Mouse (Mus musculus) frontal cortex, adult (tissue): ENCODE results near the gene Hoxa9.

ENCODE experiments used
- ATAC-seq: cut with Nextera tagmentation; 2 replicates; pipeline ENCODE4 v1.9.2; 2017; ENCODE audit warnings: mild to moderate bottlenecking, moderate library complexity, mixed read lengths; ENCODE audit not compliant: low TSS enrichment

Gene Hoxa9

GRCm38 (mm10) chr6:52230516-52231165, at the start of gene Hoxa9:
Hoxa9 (minus strand) TSS chr6:52231089.
- no peak for ATAC-seq

DNA sequence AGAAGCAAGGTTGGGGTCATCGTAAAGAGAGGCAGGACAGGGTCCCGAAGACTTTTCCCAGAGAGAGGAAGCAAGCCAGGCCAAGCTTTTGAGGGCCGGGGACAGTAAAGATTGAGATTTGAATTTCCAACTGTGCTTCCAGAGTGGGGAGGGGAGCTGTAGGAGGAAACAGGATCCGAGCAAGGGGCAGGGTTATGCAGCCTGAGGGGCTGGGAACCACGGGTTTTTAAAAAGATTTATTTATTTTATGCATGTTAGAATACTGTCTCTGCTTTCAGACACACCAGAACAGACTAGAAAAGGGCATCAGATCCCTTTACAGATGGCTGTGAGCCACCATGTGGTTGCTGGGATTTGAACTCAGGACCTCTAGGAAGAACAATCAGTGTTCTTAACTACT, 46.0 kb upstream of the Hoxa9 start:
- ATAC-seq, result no peak

DNA sequence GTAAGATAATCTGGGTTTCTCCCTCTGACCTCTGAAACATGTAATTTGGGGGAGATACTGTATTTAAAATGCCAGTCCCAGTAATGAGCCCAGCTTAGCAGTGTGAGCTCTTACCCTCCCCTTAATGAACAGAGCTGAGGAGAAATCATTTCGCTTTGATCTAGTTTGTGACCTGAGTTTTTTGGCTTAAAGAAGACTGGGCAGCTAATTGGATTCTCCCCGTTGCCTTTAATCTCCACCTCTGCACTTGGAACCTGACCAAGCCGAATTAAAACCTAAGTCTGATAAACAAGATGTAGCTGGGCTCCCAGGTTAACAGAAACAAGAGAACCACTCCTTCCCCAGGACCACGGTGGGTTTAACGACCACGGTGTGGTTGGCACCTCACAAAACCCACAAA, 45.5 kb upstream of the Hoxa9 start:
- ATAC-seq, result no peak

DNA sequence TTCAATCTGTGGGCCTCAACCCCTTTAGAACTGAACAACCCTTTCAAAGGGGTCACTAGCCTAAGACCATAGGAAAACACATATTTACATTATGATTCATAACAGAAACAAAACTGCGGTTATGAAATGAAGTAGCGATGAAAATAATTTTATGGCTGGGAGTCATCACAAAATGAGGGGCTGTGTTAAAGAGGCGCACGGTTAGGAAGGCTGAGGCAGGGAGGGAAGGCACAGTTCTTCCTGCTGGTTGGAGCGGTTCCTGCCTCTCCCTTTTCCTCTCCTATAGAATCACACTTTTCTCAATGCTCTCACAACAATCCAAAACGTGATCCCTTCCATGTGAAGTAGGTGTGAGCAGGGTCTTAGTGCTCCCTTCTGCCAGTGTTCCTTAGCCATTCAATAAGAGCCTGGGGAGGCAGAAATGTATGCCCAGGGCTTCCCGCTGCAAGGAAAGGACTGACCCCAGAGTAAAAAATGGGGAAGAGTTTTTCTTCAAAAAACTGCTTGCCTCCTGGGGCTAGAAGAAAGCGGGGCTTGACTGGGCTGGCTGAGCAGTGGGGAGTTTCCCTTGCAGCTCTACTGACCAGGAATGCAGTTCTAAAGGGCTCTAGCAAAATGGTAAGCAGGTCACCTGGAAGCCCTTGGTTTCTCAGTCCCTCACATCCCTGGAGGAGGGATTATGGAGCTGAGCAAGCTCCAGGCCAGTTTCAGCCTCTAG, 44.8 kb upstream of the Hoxa9 start:
- no peak for ATAC-seq

GRCm38 (mm10) chr6:52274576-52274975, 43.7 kb upstream of the Hoxa9 start:
- no peak for ATAC-seq

DNA sequence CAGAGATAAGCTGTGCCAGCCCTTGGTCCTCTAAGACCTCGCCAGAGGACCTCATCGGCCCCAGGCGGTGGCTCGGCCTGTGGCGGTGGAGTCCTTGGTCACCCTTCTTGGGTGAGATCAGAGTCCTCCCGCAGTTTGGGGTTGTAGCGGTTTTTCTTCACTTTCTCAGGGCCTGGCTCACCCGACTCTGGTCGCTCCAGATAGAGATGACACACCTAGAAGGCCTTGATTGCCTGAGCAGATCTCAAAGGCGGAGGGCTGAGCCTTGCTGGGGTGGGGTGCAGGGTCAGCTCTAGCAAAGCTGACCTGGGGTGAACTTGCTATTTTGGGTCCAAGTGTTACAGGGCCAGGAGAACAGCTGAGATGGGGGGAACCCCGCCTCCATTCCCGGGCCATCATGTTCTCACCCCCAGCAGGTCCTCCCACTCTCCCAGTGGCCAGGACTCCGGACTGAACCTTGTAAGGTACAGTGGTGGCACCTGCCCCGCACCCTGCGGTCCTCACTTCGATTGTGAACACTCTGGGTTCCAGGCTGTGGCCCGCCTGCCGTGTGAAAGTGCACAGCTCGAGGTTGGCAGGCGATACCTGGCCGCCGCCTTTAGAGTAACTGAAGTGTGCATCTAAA, 42.9 kb upstream of the Hoxa9 start:
- no peak for ATAC-seq

DNA sequence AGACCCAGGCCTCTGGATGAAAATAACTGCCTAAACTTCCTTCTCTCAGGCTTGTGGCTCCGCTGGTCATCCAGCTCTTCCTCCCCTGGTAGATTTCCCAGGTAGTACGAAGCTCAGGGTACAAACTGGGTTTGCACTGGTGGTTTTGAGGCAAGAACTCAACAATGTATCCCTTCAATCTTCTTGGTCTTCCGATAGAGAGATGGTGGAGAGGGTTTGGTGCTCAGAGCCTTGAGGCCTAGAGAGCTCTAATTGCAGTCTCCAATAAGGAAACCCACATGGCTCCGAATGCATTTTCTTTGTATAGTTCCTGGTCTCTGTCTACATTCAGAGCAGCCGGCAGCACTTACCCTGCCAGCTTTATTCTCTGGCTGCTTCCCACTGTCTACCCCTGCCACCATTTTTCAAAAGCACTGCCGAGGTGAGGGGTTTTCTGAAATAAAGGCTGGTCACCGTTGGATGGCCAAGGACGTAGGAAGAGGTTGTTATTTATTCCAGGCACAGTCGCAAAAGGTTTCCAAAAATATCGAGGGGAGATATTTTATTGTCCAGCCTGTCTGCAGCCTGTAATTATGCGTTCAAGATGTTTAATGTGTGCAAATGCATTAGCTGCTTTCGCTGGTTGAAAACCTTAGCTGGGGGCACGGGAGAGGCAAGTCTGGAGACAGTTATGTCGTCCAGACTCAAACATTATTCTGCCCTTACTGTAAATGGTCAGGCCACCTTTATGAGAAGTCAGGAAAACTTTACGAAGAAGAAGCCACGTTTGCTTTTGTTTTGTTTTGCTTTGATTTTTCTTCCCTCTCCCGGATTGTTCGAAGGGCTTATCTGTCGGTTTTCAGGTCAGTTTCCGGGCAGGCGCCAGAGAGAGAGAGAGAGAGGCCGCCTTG, 42.1 kb upstream of the Hoxa9 start:
- ATAC-seq, result no peak

DNA sequence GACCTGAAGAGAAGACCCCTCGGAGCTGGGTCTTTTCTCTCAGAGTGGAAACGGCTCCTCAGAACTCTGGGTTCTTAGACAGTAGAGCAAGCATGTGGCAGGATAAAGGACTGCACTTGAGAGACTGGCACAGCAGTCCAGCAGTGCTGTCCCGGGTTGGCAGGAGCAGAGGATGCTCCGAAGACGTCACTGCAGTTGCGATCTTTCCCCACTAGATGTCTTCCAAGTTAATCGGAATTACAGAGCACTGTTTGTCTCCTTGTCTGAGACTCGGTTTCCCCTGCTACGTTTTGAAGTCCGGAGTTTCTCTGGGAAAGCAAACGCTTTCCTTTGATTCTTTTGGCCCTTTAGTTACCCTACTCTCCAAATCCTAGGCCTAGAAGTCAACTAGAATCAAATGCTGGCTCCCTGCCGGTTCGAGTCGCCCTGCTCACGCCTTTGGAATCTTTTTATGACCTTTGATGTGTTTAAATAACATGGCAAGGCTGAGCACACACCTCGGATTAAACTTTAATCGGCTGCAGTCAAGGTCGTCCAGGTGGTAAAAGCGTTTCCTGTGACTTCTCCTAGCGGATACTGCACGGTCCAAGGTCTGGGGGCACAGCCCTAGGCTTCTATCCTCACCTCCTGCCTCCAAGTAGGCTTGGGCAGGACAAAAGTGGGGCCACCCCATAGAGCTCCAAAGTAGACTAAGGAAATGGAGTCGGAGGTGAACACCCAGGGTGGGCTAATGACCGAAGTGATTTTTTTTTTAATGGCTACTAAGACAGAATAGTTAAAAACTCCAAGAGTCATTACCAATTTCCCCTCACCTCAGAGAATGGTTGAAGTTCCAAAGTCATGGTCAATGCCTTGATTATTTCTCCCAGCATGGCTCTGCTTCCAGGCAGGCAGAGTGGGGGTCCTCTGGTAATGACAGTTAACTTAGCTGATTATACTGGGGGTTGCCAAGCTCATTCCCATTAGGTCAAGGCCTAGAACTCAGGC, 39.9 kb upstream of the Hoxa9 start:
- peak; percentile 88 for ATAC-seq

DNA sequence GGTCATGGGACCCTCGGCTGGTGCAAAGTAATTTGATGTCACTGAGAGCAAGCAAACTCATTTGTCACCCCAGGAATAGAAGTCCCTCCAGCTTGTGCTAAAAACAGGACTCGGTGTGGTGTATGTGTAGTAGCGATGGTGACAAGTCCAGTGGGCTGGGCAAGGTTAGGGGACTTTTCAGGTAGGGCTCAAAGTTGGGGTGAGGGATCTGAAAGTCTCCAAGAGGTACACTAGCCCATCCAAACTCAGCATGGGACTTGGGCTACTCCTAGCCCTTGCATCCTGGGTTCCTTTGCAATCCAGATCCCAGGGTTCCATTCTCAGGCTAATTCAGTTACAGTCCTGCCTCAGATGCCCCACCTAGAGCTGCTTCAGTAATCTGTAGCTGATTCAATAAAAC, 37.9 kb upstream of the Hoxa9 start:
- no peak for ATAC-seq

DNA sequence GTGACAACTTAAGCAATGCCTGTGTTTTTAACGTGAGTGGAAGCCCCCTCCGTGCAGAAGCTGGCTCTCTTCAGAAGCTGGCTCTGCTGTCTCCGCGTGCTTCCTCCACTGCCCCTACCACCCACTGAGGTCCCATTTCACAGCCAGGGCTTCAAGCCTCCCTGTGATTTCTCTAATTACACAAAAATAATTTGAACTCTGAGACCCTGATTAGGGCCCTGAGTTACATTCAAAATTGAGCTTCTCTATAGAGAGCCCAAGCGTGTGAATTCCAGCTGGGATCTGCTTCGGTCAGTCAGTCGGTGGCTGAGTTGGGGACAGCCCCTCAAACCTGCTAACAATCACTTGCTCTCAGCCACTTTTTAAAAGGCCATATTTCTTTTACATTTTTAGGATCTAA, 37.5 kb upstream of the Hoxa9 start:
- no peak for ATAC-seq

GRCm38 (mm10) chr6:52267691-52268090, 36.8 kb upstream of the Hoxa9 start:
- ATAC-seq, result no peak

DNA sequence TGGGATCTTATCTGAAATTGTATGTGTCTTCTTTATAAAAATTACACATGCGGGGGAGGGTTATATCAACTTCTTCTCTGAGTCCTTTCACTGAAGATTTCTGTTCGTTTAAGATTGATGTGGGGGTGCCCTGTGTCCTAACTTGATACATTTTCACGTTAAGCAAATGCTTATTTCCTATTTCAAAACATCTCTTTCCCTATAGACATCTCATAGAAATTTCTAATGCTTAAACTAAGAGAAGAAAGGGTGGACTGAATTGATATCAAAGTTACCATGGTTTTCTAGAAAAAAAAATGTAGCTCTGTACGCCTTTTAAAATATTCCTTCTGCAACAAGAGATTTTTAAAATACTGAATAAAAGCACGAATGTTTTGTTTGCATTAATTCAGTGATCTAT, 36.3 kb upstream of the Hoxa9 start:
- ATAC-seq, result no peak

- no peak for ATAC-seq
Observed at GRCm38 (mm10) chr6:52266666-52266985, 35.7 kb upstream of the Hoxa9 start.

DNA sequence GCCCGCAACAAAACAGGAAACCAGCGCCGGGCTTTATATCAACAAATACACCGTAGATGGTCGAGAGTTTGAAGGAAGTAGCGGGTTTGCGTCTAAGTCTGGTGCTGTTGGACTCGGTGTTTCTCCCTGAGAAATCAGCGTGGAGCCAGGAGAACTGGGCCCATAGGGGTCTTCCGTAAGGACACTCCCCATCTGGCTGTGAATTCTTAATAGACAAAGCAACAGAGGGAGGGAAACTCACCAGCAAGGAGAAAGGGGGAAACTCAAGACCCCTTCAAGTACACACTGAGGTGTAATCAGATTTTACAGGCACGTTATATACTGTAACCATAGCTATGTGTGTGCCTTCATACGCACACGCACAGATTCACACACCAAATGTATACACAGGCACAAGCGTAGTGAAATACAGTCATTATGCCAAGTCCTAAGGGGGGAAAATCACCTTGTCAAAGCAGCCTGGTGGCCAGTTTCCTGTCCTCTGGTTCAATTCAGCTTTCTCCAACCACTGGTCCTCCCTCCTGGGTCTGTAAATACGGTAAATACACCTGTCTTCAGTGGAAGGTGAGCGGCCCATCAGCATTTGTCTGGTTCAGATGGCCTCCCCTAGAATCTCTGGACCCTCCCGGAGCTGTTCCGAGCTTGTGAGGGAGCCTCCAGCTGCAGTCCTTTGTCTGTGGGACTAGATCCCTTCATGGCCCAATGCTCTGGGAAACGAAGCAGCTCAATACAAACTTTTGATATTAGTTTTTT, 35.2 kb upstream of the Hoxa9 start:
- ATAC-seq, result no peak

DNA sequence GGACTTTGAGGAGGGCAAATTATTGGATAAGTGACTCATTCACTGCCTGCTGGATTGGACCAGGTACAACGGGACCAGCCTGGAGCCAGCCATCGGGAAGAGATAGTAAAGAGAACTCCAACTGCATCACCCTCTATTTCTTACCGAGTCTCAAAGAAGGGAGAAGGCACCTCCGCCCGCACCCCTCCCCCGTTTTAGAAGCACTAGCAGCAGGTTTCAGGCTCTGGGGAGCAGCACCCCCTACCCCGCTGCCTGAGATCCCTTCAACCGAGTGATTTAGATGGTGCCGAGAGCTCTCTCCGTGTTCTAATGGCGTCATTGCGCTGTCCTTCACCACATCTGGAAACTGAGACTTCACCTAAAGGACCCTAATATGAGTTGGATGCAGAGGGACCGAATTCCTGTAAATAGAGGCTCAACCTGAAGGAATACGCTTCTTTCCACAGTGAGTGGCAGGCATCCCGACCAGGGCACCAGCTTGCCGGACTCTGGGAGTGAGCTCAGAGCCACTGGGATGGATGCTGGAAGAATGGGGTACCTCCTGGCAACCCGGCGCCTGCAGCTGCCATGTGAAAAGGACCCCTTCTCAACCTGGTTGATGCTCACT, 34.5 kb upstream of the Hoxa9 start:
- no peak for ATAC-seq

GRCm38 (mm10) chr6:52264106-52264790, 33.4 kb upstream of the Hoxa9 start:
- no peak for ATAC-seq

- no peak for ATAC-seq
Observed at GRCm38 (mm10) chr6:52263321-52263585, 32.4 kb upstream of the Hoxa9 start.

DNA sequence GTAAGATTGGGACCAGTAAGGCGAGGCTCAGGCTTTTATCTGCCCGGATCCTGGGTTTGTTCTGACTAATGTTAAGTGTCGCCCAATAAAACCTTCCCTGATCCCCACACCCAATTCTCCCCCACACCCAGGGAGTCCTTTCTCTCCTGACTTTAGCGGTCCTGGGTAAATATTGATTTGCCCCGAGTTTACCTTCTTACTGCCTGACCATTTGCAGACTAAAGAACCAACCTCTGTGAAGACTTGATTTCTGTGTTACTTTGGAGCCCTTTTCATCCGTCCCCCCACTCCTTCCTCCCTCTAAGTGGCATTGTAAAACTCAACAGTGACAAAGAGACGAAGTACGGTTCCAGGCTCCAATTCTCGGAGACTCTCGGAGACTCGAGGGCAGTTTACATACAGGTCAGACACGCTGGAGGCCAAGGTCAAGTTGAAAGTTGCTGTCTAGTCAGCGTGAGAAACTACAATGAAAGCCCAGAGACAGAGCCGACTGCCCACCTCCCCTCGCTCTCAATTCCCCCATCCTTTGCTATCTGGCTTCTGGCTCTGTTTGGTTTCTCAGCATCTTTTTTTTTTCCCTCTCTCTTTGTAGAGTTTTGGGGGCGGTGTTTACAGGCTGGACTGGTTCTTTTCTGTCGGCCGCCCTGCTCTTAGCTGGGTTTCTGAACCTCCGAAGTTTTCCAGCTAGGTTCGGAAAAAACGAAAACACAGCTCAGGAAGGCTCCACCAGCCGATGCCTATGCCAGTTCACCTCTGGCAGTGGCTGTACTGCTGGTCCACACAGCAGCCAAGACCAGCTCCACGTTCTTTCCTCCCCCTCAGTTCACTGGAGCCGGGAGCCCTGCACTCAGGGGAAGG, 31.8 kb upstream of the Hoxa9 start:
- no peak for ATAC-seq
